Mouse (Mus musculus): ENCODE data around the gene Cacna1g.

The Cacna1g gene

DNA sequence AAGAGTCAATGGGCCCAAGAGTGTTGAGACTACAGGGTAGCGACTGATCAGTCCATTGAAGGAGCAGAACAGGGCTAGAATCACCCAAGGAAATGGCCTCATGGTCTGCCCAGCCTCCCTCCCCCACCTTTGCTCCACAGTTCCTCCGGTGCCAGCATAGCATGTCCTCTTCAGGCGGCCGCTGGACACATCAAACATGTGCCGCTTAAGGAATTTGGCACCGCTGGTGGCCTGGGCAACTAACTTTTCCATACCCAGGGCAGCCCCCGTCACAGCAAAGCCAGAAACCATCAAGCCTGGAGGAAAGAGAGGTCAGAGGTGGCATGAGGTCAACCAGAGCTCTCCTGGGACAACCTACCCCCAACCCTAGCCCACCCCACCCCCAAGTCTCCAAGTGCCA, 8.0 kb upstream of the Cacna1g start:
- no peak for DNase-seq (ENCODE audit: low spot score in 2 of 2)

GRCm38 (mm10) chr11:94480382-94480781, 6.4 kb upstream of the Cacna1g start:
- DNase-seq (ENCODE audit: low spot score in 2 of 2), result no peak

- DNase-seq (ENCODE audit: low spot score in 2 of 2), result no peak
Measured at GRCm38 (mm10) chr11:94477651-94478050, 3.7 kb upstream of the Cacna1g start.

DNA sequence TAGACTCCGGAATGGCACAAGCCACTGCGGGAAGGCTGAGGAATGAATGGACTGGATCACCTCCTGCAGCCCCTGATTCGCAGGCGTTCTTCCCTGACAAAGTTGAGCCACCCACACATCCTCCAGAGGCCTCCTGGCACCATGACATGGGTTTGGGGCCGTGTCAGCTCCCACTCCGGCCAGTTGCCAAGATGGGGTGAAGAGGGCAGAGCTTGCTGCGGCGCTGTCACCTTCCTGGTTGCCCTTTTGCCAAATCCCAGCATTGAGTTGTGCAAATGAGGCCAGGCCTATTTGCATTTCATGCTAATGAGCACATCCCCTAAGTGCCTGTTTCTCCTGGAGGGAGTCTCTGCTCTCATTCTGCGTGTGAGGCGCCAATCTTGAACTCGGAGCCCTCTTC, 1.7 kb upstream of the Cacna1g start:
- DNase-seq (ENCODE audit: low spot score in 2 of 2), result no peak

- DNase-seq (ENCODE audit: low spot score in 2 of 2), result no peak
Measured at GRCm38 (mm10) chr11:94474544-94474910, 529 bp upstream of the Cacna1g start.

GRCm38 (mm10) chr11:94472916-94473706, 887 bp downstream of the Cacna1g start:
- DNase-seq (ENCODE audit: low spot score in 2 of 2), result no peak

DNA sequence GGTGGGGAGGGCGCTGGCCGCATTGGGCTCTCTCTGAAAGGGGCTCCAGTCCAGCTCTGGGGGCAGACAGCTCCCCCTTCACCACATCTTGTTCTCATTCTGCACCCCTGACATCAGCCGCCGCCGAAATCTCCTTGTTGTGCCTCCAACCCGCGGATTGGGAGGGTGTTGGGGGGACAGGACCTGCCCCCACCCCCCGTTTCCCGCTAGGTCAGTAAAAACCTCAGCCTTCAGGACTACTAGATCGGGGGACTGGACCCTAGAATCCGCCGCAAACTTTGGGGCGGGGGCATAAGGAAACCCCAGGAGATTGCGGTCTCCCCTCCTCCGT, 1.4 kb downstream of the Cacna1g start:
- DNase-seq (ENCODE audit: low spot score in 2 of 2), result no peak

DNA sequence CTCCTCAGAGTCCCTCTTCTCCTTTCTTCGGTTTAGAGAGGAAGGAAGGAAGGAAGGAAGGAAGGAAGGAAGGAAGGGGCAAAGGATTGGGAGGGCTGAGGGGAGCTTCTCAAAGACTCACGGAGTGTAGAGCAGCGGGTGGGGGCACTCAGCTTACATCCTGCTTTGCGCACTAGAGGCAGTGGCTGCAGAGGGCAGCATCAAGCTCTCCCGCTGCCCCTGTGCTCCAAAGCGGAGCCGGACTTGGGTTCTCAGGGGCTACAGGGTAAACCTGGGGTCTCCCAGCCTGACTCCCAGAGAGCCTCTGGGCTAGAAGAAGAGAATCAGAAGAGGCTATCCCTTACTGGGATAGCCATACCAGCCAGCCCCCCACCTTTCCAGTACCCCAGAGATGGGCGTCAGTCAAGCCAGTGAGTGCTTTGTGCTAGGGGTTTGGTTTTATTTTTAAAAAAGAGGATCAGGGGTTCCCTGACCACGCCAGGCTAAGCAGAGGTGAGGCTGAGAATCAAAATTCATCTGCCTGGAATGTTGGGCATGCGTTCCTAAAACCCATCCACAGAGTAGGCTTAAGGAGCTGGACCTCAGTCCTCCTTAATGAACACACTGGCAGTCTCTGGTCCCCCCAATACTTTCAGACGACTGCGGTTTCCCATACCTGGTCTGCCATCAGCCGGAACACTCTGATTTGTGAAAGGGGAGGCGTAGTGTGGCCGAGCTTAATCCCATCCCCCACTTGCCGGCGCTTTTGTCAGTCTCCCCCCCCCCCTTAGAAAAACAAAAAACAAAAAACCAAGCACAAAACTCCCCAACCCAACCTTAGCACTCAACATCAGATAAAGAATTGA, 2.0 kb downstream of the Cacna1g start:
- no peak for DNase-seq (ENCODE audit: low spot score in 2 of 2)

DNA sequence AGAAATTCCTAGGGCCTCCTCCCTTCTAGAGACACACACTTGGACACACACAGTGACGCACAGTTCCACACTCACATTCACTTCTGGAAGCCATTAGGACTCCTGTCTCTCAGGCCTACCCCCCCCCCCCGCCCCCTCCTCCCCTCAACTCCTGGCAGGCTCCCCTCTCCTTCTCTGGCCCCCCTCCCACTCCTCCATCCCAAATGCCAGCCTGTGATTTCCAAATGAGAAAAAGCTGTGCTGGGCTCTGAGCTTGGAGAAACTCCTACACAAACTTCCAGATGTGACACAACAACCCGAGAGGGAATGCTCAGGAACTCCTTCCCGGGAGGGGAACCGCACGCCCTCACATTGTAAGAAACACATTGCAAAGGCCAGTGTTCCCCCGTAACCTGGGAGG, 3.6 kb downstream of the Cacna1g start:
- DNase-seq (ENCODE audit: low spot score in 2 of 2), result no peak

DNA sequence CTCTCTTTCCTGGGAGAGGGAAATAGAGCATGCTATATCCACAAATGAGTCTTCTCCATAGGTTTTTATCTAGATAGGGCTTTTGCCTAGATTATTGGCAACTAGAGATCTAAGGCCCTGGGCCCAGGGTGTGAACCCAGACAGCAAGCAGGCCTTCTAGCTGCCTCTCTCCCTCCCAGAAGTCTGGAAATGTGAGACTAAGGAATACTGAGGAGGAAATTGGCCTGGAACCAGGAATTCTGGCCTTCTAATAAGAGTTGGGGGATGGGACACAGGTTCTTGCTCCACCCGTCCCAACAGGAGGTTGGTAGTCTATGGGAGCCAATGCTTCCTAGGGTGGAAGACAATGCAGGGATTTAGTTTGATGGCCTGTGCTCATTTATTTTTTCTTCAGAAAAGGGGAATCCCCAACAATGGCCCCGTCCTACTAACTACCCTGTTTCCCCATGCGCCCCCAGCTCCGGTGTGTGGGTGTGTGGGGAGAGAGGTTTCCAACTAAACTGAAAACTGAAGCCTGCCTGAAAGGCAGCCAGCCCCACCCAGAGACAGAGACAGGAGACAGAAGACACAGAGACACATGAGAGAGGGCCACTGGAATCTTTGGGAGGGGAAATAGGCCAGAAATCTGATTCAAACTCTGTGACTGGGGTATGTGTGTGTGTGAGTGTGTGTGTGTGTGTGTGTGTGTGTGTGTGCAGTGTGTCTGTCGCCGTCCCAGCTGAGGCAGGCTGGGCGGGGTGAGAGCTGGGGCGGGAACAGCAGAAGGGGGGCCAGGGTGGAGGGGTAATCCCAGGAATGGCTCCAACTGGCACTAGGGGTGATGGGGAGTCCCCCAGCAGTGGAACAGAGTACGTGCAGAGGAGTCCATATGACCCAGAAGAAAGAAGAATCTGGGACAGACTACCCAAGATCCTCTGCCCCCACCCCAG, 4.6 kb downstream of the Cacna1g start:
- DNase-seq (ENCODE audit: low spot score in 2 of 2), result no peak

DNA sequence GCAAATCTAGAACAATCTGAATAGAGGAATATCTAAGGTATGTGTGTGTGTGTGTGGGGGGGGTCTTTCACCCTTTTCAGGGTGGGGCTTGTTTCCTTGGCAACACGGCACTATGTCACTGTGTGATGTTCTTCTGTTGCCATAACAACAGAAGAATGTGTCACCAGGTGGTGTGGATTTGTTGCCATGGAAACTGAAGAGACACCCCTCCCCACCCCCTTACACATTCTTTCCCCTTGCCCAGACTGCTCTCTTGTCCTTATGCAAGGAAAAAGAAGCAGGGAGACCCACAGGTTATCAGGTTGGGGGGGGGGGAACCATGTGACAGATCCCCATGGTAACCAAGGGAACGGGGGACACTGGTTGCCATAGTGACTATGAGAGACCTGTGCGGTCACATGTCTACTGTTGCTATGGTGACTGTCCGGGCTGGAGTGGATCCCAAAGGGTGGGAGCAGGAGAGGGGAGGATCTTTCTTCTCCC, 5.4 kb downstream of the Cacna1g start:
- DNase-seq (ENCODE audit: low spot score in 2 of 2), result no peak

GRCm38 (mm10) chr11:94466333-94466855, 7.6 kb downstream of the Cacna1g start:
- DNase-seq (ENCODE audit: low spot score in 2 of 2), result no peak

GRCm38 (mm10) chr11:94464170-94464569, 9.8 kb downstream of the Cacna1g start:
- no peak for DNase-seq (ENCODE audit: low spot score in 2 of 2)

DNA sequence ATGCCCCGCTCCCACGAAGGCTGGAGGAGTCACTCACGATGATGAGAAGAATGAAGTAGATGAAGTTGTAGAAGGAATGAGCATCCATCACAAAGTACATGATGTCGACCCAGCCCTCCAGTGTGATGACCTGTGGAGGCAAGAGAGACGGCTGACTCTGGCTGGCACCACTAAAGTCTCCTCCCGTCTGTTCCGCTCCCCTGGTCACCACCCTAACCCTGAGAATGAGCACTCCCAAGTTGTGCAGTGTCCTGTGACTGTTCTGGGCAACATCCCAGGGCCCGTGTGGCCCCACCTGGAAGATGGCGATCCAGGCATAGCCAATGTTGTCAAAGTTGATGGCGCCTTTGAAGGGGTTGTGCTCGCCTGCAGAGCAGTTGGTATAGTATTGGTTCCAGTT, 12.1 kb downstream of the Cacna1g start:
- no peak for DNase-seq (ENCODE audit: low spot score in 2 of 2)

- no peak for DNase-seq (ENCODE audit: low spot score in 2 of 2)
Measured at GRCm38 (mm10) chr11:94457001-94457400, 17.0 kb downstream of the Cacna1g start.

- DNase-seq (ENCODE audit: low spot score in 2 of 2), result peak; percentile 53 to 75
Measured at GRCm38 (mm10) chr11:94456347-94456746, 17.7 kb downstream of the Cacna1g start.

- peak; percentile 10 to 46 for DNase-seq (ENCODE audit: low spot score in 2 of 2)
Measured at GRCm38 (mm10) chr11:94455161-94455820, 18.7 kb downstream of the Cacna1g start.

DNA sequence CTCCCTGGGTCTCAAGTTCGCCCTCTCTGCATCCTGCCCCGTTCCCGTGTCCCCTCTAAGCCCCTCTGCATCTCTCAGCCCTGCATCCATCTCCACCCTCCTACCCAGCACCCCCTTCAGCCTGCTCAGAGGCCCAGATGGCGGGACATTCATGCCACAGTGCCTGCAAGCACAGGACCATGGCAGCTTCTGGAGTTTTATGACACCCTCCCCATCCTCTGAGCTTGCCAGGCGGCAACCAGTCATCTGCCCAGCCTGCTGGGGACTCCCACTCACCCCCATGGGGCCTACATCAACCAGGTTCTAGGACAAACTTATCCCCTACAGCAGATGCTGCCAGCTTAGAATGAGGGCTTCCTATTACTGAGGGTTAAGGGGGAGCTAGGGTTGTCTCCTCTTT, 19.2 kb downstream of the Cacna1g start:
- DNase-seq (ENCODE audit: low spot score in 2 of 2), result no peak

GRCm38 (mm10) chr11:94451091-94451773, 22.8 kb downstream of the Cacna1g start:
- DNase-seq (ENCODE audit: low spot score in 2 of 2), result no peak

DNA sequence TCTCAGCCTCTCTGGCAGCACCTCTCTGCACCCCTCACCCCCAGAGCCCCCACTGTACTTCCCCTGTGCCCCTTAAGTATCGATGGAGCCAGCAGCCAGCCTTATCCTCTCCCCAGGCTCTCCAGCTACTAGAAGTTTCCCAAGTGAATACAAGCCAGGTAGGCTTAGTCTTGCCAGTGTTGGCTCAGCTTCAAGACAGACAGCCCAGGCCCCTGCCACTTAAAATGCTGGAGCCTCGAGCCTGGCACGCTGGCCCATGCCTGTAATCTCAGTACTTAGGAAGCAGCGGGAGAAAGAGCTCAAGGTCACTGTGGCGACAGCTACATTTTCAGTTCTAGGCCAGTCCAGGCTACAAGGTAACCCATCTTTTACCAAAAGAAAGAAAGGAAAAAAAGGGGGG, 24.1 kb downstream of the Cacna1g start:
- no peak for DNase-seq (ENCODE audit: low spot score in 2 of 2)

DNA sequence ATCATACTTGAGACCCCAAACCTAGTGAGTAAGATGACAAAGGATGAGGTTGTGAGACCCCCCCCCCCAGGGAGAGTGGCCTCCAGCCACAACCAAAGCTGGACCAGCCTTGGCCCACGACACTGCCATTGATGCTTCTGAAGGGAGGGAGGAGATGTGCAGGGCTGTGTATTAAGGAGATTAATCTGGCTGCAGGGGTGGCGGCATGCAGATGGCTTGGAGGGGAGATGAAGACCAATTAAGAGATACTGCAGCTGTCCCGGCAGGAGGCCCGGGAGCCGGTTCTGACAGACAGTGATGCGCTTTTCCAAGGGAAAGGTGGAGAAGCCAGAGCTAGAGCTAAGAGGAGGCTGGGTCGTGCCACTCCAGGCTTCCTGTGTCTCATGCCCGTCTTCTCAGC, 24.8 kb downstream of the Cacna1g start:
- no peak for DNase-seq (ENCODE audit: low spot score in 2 of 2)
